Mouse (Mus musculus) thymus, adult 2 months (tissue): ENCODE measurements around the gene Csta1. TPM values are rescaled to one million over a fixed set of nuclear protein-coding genes. Genes with fewer than 3 reads are reported as not detected.
A peak's percentile ranks its signal among the peaks of the same experiment; 100 is the strongest.

Experiments used
- DNase-seq: peaks from one replicate; pipeline ENCODE4 v3.0.0; 2021
- H3K27ac ChIP-seq: fragments of 200-500 bp; 2 replicates; pipeline ENCODE4 v1.5.1; 2012; ENCODE audit warnings: low read length, control low read depth; ENCODE audit not compliant: control insufficient read depth, insufficient read depth
- H3K27me3 ChIP-seq: fragments of 200-500 bp; 2 replicates; pipeline ENCODE4 v1.6.1; 2012; ENCODE audit warnings: mild to moderate bottlenecking, low read length, moderate library complexity, mixed read lengths; ENCODE audit not compliant: control insufficient read depth, insufficient read depth
- H3K36me3 ChIP-seq: fragments of 200-500 bp; 2 replicates; pipeline ENCODE4 v1.6.1; 2012; ENCODE audit warnings: mild to moderate bottlenecking, low read length, moderate library complexity; ENCODE audit not compliant: control insufficient read depth, insufficient read depth
- H3K4me1 ChIP-seq: fragments of 200-500 bp; replicated peaks from 2 replicates; pipeline ENCODE4 v1.6.1; 2012; ENCODE audit warnings: low read length; ENCODE audit not compliant: control insufficient read depth, insufficient read depth
- H3K4me3 ChIP-seq: fragments of 200-500 bp; 2 replicates; pipeline ENCODE4 v1.5.1; 2012; ENCODE audit warnings: mild to moderate bottlenecking, low read length, control low read depth, moderate library complexity; ENCODE audit not compliant: control insufficient read depth, insufficient read depth
- CTCF ChIP-seq: fragments of 200-500 bp; IDR thresholded peaks from 2 replicates; pipeline ENCODE4 v1.5.1; 2012; ENCODE audit warnings: mild to moderate bottlenecking, control low read depth, low read length, moderate library complexity, borderline replicate concordance; ENCODE audit not compliant: control insufficient read depth, poor library complexity, insufficient read depth; ENCODE audit errors: extremely low read depth
- POLR2A ChIP-seq: fragments of 200-500 bp; IDR thresholded peaks from 2 replicates; pipeline ENCODE4 v1.6.1; 2012; ENCODE audit warnings: mild to moderate bottlenecking, low read length, control low read depth, moderate library complexity; ENCODE audit not compliant: control insufficient read depth, poor library complexity, insufficient read depth; ENCODE audit errors: extremely low read depth
- WGBS: fragments of 180-500 bp; shearing (Covaris S2); methylation state at CpG from one replicate; pipeline ENCODE4 v1.1.7; 2018; 5-methylcytosine and 5-hydroxymethylcytosine counted together
- polyA plus RNA-seq: library from polyadenylated mRNA; depleted of rRNA; stranded (reverse); fragments of >200 nt; gene quantifications from 2 replicates; pipeline ENCODE4 v1.2.3, GENCODE M21; 2012; rRNA removed

Gene Csta1
- polyA plus RNA-seq, 1 experiment, result not detected

GRCm38 (mm10) chr16:36087846-36088245 lies 43.2 kb downstream of the Csta1 start:
- H3K4me3 ChIP-seq, result no peak overlapping the region
- TF ChIP-seq POLR2A (no peak), CTCF (no peak)
- no peak overlapping the region for H3K27ac ChIP-seq
- H3K36me3 ChIP-seq, result peaks cover 6% of the 10 kb centered on the region; the same call in 1 of the 2 replicates
- H3K27me3 ChIP-seq, result no peaks in the 10 kb centered on the region
- 90% methylated on average over 4 of the region's 4 CpGs for WGBS
- no peak for DNase-seq
- H3K4me1 ChIP-seq, result no peaks in the 10 kb centered on the region

GRCm38 (mm10) chr16:36079916-36080315 lies 51.1 kb downstream of the Csta1 start:
- Histone ChIP-seq H3K36me3 (no peaks in the 10 kb centered on the region), H3K27me3 (no peaks in the 10 kb centered on the region), H3K27ac (no peak overlapping the region), H3K4me3 (no peak overlapping the region), H3K4me1 (no peaks in the 10 kb centered on the region)
- WGBS, result over 99% methylated on average over 3 of the region's 3 CpGs
- TF ChIP-seq POLR2A (no peak), CTCF (no peak)
- no peak for DNase-seq

- no peak overlapping the region for H3K27ac ChIP-seq
- no peak overlapping the region for H3K4me3 ChIP-seq
- no peaks in the 10 kb centered on the region for H3K36me3 ChIP-seq
- WGBS, result 95% methylated on average over 3 of the region's 3 CpGs
- peaks cover 4% of the 10 kb centered on the region; the same call in 1 of the 2 replicates for H3K4me1 ChIP-seq
- DNase-seq, result no peak
- no peaks in the 10 kb centered on the region for H3K27me3 ChIP-seq
- no peak for TF ChIP-seq POLR2A
- no peak for TF ChIP-seq CTCF
Observed at GRCm38 (mm10) chr16:36074772-36075171, 56.3 kb downstream of the Csta1 start.

GRCm38 (mm10) chr16:36072410-36073011 lies 58.5 kb downstream of the Csta1 start:
- DNase-seq, result no peak
- H3K27me3 ChIP-seq, result no peaks in the 10 kb centered on the region
- no peaks in the 10 kb centered on the region for H3K36me3 ChIP-seq
- no peak overlapping the region for H3K27ac ChIP-seq
- TF ChIP-seq CTCF (no peak), POLR2A (no peak)
- peak overlapping the region; percentile 78 for H3K4me3 ChIP-seq
- WGBS, result 33% methylated on average over 8 of the region's 8 CpGs
- H3K4me1 ChIP-seq, result peaks cover 4% of the 10 kb centered on the region; the same call in 1 of the 2 replicates

- under 1% methylated on average over 81 of the region's 81 CpGs for WGBS
- no peaks in the 10 kb centered on the region for H3K36me3 ChIP-seq
- no peaks in the 10 kb centered on the region for H3K27me3 ChIP-seq
- H3K4me1 ChIP-seq, result peaks cover 4% of the 10 kb centered on the region; the same call in 1 of the 2 replicates
- H3K27ac ChIP-seq, result peak within 1 kb of the TSS; percentile 96
- H3K4me3 ChIP-seq, result peak within 1 kb of the TSS; percentile 78
- peak; percentile 90 for DNase-seq
- TF ChIP-seq CTCF, result peak; percentile 20; the same call in 1 of the 2 replicates
- TF ChIP-seq POLR2A, result peak; percentile 95
Observed at GRCm38 (mm10) chr16:36071450-36072379, 59.3 kb downstream of the Csta1 start, which contains the start of the genes Fam162a and Ccdc58. Fam162a (minus strand) TSS chr16:36071594. Ccdc58 (plus strand) TSS chr16:36071685.

- no peak for TF ChIP-seq CTCF
- TF ChIP-seq POLR2A, result no peak
- H3K4me1 ChIP-seq, result peaks cover 4% of the 10 kb centered on the region; the same call in 1 of the 2 replicates
- WGBS, result 0% methylated on average over 16 of the region's 16 CpGs
Observed at GRCm38 (mm10) chr16:36071071-36071449, 60.0 kb downstream of the Csta1 start.

More at GRCm38 (mm10) chr16:36071071-36071449, 60.0 kb downstream of the Csta1 start:
- no peak for DNase-seq
- peak overlapping the region; percentile 78 for H3K4me3 ChIP-seq
- H3K27me3 ChIP-seq, result no peaks in the 10 kb centered on the region
- no peak overlapping the region for H3K27ac ChIP-seq
- no peaks in the 10 kb centered on the region for H3K36me3 ChIP-seq

Other genes starting within 250 kb of the Csta1 start
- 13.5 and 14.8 TPM in 2 replicates for gene Parp9, start 192.8 kb downstream of the Csta1 start, polyA plus RNA-seq
- gene Dtx3l, start 192.1 kb downstream of the Csta1 start, polyA plus RNA-seq, result 20.6 and 20.9 TPM in 2 replicates
- gene Kpna1, start 152.5 kb downstream of the Csta1 start, polyA plus RNA-seq, result 9.4 and 10.3 TPM in 2 replicates
- gene Wdr5b, start 90.1 kb downstream of the Csta1 start, polyA plus RNA-seq, result 3.2 and 3.6 TPM in 2 replicates
- 25.3 and 34.7 TPM in 2 replicates for gene Fam162a, start 59.6 kb downstream of the Csta1 start, polyA plus RNA-seq
- gene Ccdc58, start 59.6 kb downstream of the Csta1 start, polyA plus RNA-seq, result 7.2 and 7.6 TPM in 2 replicates
- not detected in 2 replicates for gene Stfa2l1, start 25.6 kb upstream of the Csta1 start, polyA plus RNA-seq
- not detected in 2 replicates for gene Gm5483, start 53.0 kb upstream of the Csta1 start, polyA plus RNA-seq
- not detected in 2 replicates for gene Gm5416, start 79.2 kb upstream of the Csta1 start, polyA plus RNA-seq
- gene 2010005H15Rik, start 90.2 kb upstream of the Csta1 start, polyA plus RNA-seq, result 0.31 TPM in 1 of 2 replicates, not detected in the other
- not detected in 2 replicates for gene Stfa1, start 145.7 kb upstream of the Csta1 start, polyA plus RNA-seq
- gene BC117090, start 203.1 kb upstream of the Csta1 start, polyA plus RNA-seq, result not detected in 2 replicates
- not detected in 2 replicates for gene BC100530, start 236.5 kb upstream of the Csta1 start, polyA plus RNA-seq